Mouse (Mus musculus): ENCODE results near the gene Akirin2. TPM values are rescaled to one million over a fixed set of nuclear protein-coding genes. Genes with fewer than 3 reads are reported as not detected.

Akirin2 gene
- total and polyA plus RNA-seq, 3 experiments = 64.5 to 68.1 (median 66.6) TPM

GRCm38 (mm10) chr4:34613571-34614145, 62.9 kb downstream of the Akirin2 start:
- DNase-seq (ENCODE audit: low spot score) (no peak), ATAC-seq (ENCODE audit: extremely low read depth, insufficient number of reproducible peaks, low FRiP score, poor library complexity, severe bottlenecking) (no peak)
- H3K27me3 ChIP-seq (ENCODE audit: insufficient read depth, low read length) = no peaks in the 10 kb centered on the region
- no peaks in the 10 kb centered on the region for H3K9me3 ChIP-seq (replicated peaks)
- H3K4me3 ChIP-seq (ENCODE audit: low read depth, low read length) = peak overlapping the region; percentile 91
- H3K4me1 ChIP-seq (ENCODE audit: insufficient read depth, low read depth, low read length) = peaks cover 29% of the 10 kb centered on the region
- H3K36me3 ChIP-seq (replicated peaks) = peaks cover 35% of the 10 kb centered on the region
- TF ChIP-seq POLR2AphosphoS5 (IDR thresholded peaks at IDR 0.05; ENCODE audit: insufficient replicate concordance, low read depth, low read length) (no peak), TAL1 (conservative IDR thresholded peaks at IDR 0.05; ENCODE audit: low read depth, low read length) (no peak), GATA1 (IDR thresholded peaks at IDR 0.05; ENCODE audit: borderline replicate concordance, low read length) (no peak), CTCF (IDR thresholded peaks at IDR 0.05; ENCODE audit: low read depth, low read length) (no peak), GATA2 (IDR thresholded peaks at IDR 0.05; ENCODE audit: borderline replicate concordance, low read depth, low read length) (no peak)

- ATAC-seq (ENCODE audit: extremely low read depth, insufficient number of reproducible peaks, low FRiP score, poor library complexity, severe bottlenecking) (peak; percentile 71), DNase-seq (ENCODE audit: low spot score) (peak; percentile 74)
- peaks cover 29% of the 10 kb centered on the region for H3K4me1 ChIP-seq (ENCODE audit: insufficient read depth, low read depth, low read length)
Measured at GRCm38 (mm10) chr4:34614630-34615094, 63.9 kb downstream of the Akirin2 start, which contains the start of the genes Orc3 and Rars2. Orc3 (minus strand) TSS chr4:34614944. Rars2 (plus strand) TSS chr4:34614957.

GRCm38 (mm10) chr4:34615303-34615702, 64.6 kb downstream of the Akirin2 start:
- TF ChIP-seq POLR2AphosphoS5 (IDR thresholded peaks at IDR 0.05; ENCODE audit: insufficient replicate concordance, low read depth, low read length) (no peak), GATA1 (IDR thresholded peaks at IDR 0.05; ENCODE audit: borderline replicate concordance, low read length) (no peak), GATA2 (IDR thresholded peaks at IDR 0.05; ENCODE audit: borderline replicate concordance, low read depth, low read length) (no peak), TAL1 (conservative IDR thresholded peaks at IDR 0.05; ENCODE audit: low read depth, low read length) (no peak), CTCF (IDR thresholded peaks at IDR 0.05; ENCODE audit: low read depth, low read length) (no peak)
- Histone ChIP-seq H3K36me3 (replicated peaks) (peaks cover 27% of the 10 kb centered on the region), H3K4me3 (ENCODE audit: low read depth, low read length) (peak overlapping the region; percentile 91), H3K4me1 (ENCODE audit: insufficient read depth, low read depth, low read length) (peaks cover 29% of the 10 kb centered on the region), H3K9me3 (replicated peaks) (no peaks in the 10 kb centered on the region), H3K27me3 (ENCODE audit: insufficient read depth, low read length) (no peaks in the 10 kb centered on the region)
- DNase-seq (ENCODE audit: low spot score) (peak; percentile 9), ATAC-seq (ENCODE audit: extremely low read depth, insufficient number of reproducible peaks, low FRiP score, poor library complexity, severe bottlenecking) (no peak)

More at GRCm38 (mm10) chr4:34614630-34615094, 63.9 kb downstream of the Akirin2 start, which contains the start of the genes Orc3 and Rars2:
- Histone ChIP-seq H3K36me3 (replicated peaks) (peaks cover 28% of the 10 kb centered on the region), H3K9me3 (replicated peaks) (no peaks in the 10 kb centered on the region), H3K27me3 (ENCODE audit: insufficient read depth, low read length) (no peaks in the 10 kb centered on the region), H3K4me3 (ENCODE audit: low read depth, low read length) (peak within 1 kb of the TSS; percentile 91)
- TF ChIP-seq CTCF (IDR thresholded peaks at IDR 0.05; ENCODE audit: low read depth, low read length) (no peak), GATA2 (IDR thresholded peaks at IDR 0.05; ENCODE audit: borderline replicate concordance, low read depth, low read length) (no peak), POLR2AphosphoS5 (IDR thresholded peaks at IDR 0.05; ENCODE audit: insufficient replicate concordance, low read depth, low read length) (no peak), GATA1 (IDR thresholded peaks at IDR 0.05; ENCODE audit: borderline replicate concordance, low read length) (no peak), TAL1 (conservative IDR thresholded peaks at IDR 0.05; ENCODE audit: low read depth, low read length) (no peak)

- no peak for TF ChIP-seq TAL1 (conservative IDR thresholded peaks at IDR 0.05; ENCODE audit: low read depth, low read length)
- ATAC-seq (ENCODE audit: extremely low read depth, insufficient number of reproducible peaks, low FRiP score, poor library complexity, severe bottlenecking) (0 out of 2 replicates have a peak, but pooled peaks have one; percentile 6), DNase-seq (ENCODE audit: low spot score) (no peak)
- H3K4me1 ChIP-seq (ENCODE audit: insufficient read depth, low read depth, low read length) = peaks cover 29% of the 10 kb centered on the region
- no peaks in the 10 kb centered on the region for H3K9me3 ChIP-seq (replicated peaks)
- peaks cover 27% of the 10 kb centered on the region for H3K36me3 ChIP-seq (replicated peaks)
- no peaks in the 10 kb centered on the region for H3K27me3 ChIP-seq (ENCODE audit: insufficient read depth, low read length)
- peak overlapping the region; percentile 91 for H3K4me3 ChIP-seq (ENCODE audit: low read depth, low read length)
Measured at GRCm38 (mm10) chr4:34616146-34616545, 65.4 kb downstream of the Akirin2 start.

Other genes starting within 250 kb of the Akirin2 start
- gene Orc3, start 64.0 kb downstream of the Akirin2 start, total RNA-seq (2014; fragmentation: Nextera tagmentation) = 307 and 313 TPM in 2 replicates
- gene Orc3, start 64.0 kb downstream of the Akirin2 start, total RNA-seq (2017) = 150 and 157 TPM in 2 replicates
- 6.2 and 6.7 TPM in 2 replicates for gene Orc3, start 64.0 kb downstream of the Akirin2 start, polyA plus RNA-seq (2012)
- 76.8 and 93.8 TPM in 2 replicates for gene Rars2, start 64.0 kb downstream of the Akirin2 start, total RNA-seq (2014; fragmentation: Nextera tagmentation)
- 49.3 and 54.9 TPM in 2 replicates for gene Rars2, start 64.0 kb downstream of the Akirin2 start, total RNA-seq (2017)
- 2.9 and 5.2 TPM in 2 replicates for gene Rars2, start 64.0 kb downstream of the Akirin2 start, polyA plus RNA-seq (2012)
- 41.2 and 73.2 TPM in 2 replicates for gene Slc35a1, start 136.5 kb downstream of the Akirin2 start, total RNA-seq (2014; fragmentation: Nextera tagmentation)
- gene Slc35a1, start 136.5 kb downstream of the Akirin2 start, total RNA-seq (2017) = 41.5 and 52.6 TPM in 2 replicates
- 4.0 and 4.7 TPM in 2 replicates for gene Slc35a1, start 136.5 kb downstream of the Akirin2 start, polyA plus RNA-seq (2012)
- gene Cfap206, start 179.3 kb downstream of the Akirin2 start, total RNA-seq (2014; fragmentation: Nextera tagmentation) = not detected in 2 replicates
- gene Cfap206, start 179.3 kb downstream of the Akirin2 start, total RNA-seq (2017) = 0.11 TPM in 1 of 2 replicates, not detected in the other
- gene Cfap206, start 179.3 kb downstream of the Akirin2 start, polyA plus RNA-seq (2012) = not detected in 2 replicates
- gene Gm136, start 205.3 kb downstream of the Akirin2 start, total RNA-seq (2014; fragmentation: Nextera tagmentation) = not detected in 2 replicates
- 0.17 TPM in 1 of 2 replicates, not detected in the other for gene Gm136, start 205.3 kb downstream of the Akirin2 start, total RNA-seq (2017)
- gene Gm136, start 205.3 kb downstream of the Akirin2 start, polyA plus RNA-seq (2012) = not detected in 2 replicates
- 41.4 and 43.7 TPM in 2 replicates for gene Smim8, start 227.5 kb downstream of the Akirin2 start, total RNA-seq (2014; fragmentation: Nextera tagmentation)
- 66.0 and 92.9 TPM in 2 replicates for gene Smim8, start 227.5 kb downstream of the Akirin2 start, total RNA-seq (2017)
- 17.0 and 27.0 TPM in 2 replicates for gene Smim8, start 227.5 kb downstream of the Akirin2 start, polyA plus RNA-seq (2012)